Comparison of ENCODE assay signal across 12 mouse cellular contexts in the genomic region with DNA sequence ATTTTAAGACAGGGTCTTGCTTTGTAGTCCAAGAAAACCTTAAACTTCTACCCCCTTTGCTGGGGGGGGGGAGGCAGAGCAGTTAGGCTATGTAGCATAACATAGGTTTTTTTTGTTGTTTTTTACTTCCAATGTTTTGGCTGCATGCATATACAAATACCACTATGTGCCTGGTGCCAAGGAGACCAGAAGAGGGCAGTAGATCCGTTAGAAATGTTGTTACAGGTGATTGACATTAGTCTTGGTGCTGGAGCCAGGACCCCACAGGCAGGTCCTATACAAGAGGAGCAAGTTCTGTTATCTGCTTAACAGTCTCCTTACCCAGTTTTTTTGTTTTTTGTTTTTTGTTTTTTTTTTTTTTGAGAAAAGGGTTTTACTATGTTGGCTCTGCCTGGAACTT. TPM values are rescaled to one million over a fixed set of nuclear protein-coding genes. Genes with fewer than 3 reads are reported as not detected.
DNase-seq lines count a peak whose midpoint lies in the region; ATAC-seq and TF ChIP-seq lines count a peak whose summit lies in the region.
"Had no signal": no experiment of that assay in that cellular context is flagged by ENCODE, and none has a peak within 500 bp of the region (broad histone marks: within the 10 kb centered on the region; RNA-seq: fewer than 3 reads in every experiment).

No protein-coding gene starts in this region.

- H3K9ac ChIP-seq in liver, postnatal 0 days (replicated peaks): no peak overlapping the region
- no peak overlapping the region for H3K9ac ChIP-seq in kidney, embryonic 14.5 days (ENCODE audit: low read depth, low read length)
- H3K9ac ChIP-seq: hindbrain, embryonic 12.5 days; limb, embryonic 12.5 days; neural tube, embryonic 15.5 days had no signal

- peak; percentile 58 for TF ChIP-seq CTCF in layer of hippocampus, adult 2 months (conservative IDR thresholded peaks at IDR 0.05)
- peak; percentile 52 for TF ChIP-seq CTCF in liver, postnatal 0 days (IDR thresholded peaks at IDR 0.05; ENCODE audit: low read depth)

- H3K36me3 ChIP-seq in liver, postnatal 0 days (replicated peaks; ENCODE audit: insufficient read depth, low read length): peaks cover 54% of the 10 kb centered on the region
- H3K36me3 ChIP-seq in kidney, embryonic 14.5 days (ENCODE audit: control insufficient read depth, insufficient read depth, low read length): peaks cover 54% of the 10 kb centered on the region

- H3K27me3 ChIP-seq in liver, postnatal 0 days (ENCODE audit: insufficient read depth, low read length): no peaks in the 10 kb centered on the region
- H3K27me3 ChIP-seq in kidney, embryonic 14.5 days (ENCODE audit: control insufficient read depth, insufficient read depth, low read length): no peaks in the 10 kb centered on the region
- H3K27me3 ChIP-seq: hindbrain, embryonic 12.5 days; limb, embryonic 12.5 days; neural tube, embryonic 15.5 days had no signal

- no peak for DNase-seq in layer of hippocampus, adult 2 months (ENCODE audit: low spot score in 2 of 2)
- no peak for DNase-seq in layer of hippocampus, postnatal 10 days (ENCODE audit: low spot score in 2 of 2)
- peak; percentile 56 for DNase-seq in CD4-positive helper T cell, adult 2 months (ENCODE audit: low read depth, low spot score)
- peak; percentile 45 for DNase-seq in MN1 (ENCODE audit: low spot score)
- DNase-seq in liver, postnatal 0 days: no peak
- DNase-seq in left cerebral cortex, adult 9 months (ENCODE audit: low spot score in 2 of 2): no peak
- no peak for DNase-seq in spleen, postnatal 14 days (ENCODE audit: low spot score in 2 of 2)
- DNase-seq: cerebellum, adult 11-12 months had no signal

- no peak for ATAC-seq in liver, postnatal 0 days
- ATAC-seq in kidney, embryonic 14.5 days (ENCODE audit: low FRiP score, low TSS enrichment): no peak

- H3K27ac ChIP-seq in layer of hippocampus, adult 2 months: no peak overlapping the region
- H3K27ac ChIP-seq in liver, postnatal 0 days (ENCODE audit: low read depth): no peak overlapping the region
- H3K27ac ChIP-seq in kidney, embryonic 14.5 days (ENCODE audit: low read depth, low read length): no peak overlapping the region
- H3K27ac ChIP-seq: hindbrain, embryonic 12.5 days; limb, embryonic 12.5 days; neural tube, embryonic 15.5 days had no signal

- 18% methylated on average over 1 of the region's 1 CpGs for WGBS in liver, postnatal 0 days (ENCODE audit: insufficient replicate concordance)
- 12% methylated on average over 1 of the region's 1 CpGs for WGBS in kidney, embryonic 14.5 days

- no peak overlapping the region for H3K4me3 ChIP-seq in layer of hippocampus, adult 2 months
- H3K4me3 ChIP-seq in liver, postnatal 0 days (ENCODE audit: low read depth, low read length): no peak overlapping the region
- H3K4me3 ChIP-seq in kidney, embryonic 14.5 days (ENCODE audit: low read length): no peak overlapping the region
- H3K4me3 ChIP-seq: hindbrain, embryonic 12.5 days; limb, embryonic 12.5 days; neural tube, embryonic 15.5 days had no signal

- H3K4me1 ChIP-seq in liver, postnatal 0 days (ENCODE audit: insufficient read depth): peaks cover 16% of the 10 kb centered on the region
- peaks cover 3% of the 10 kb centered on the region; the same call in 1 of the 2 replicates for H3K4me1 ChIP-seq in kidney, embryonic 14.5 days (ENCODE audit: control insufficient read depth, insufficient read depth, low read length)

- H3K9me3 ChIP-seq in liver, postnatal 0 days (ENCODE audit: low read length): no peaks in the 10 kb centered on the region
- no peaks in the 10 kb centered on the region for H3K9me3 ChIP-seq in kidney, embryonic 14.5 days (ENCODE audit: control insufficient read depth, low read length)
- H3K9me3 ChIP-seq: hindbrain, embryonic 12.5 days; limb, embryonic 12.5 days; neural tube, embryonic 15.5 days had no signal

- no peak for TF ChIP-seq EP300 in liver, postnatal 0 days (IDR thresholded peaks at IDR 0.05; ENCODE audit: low read depth)

- no peak overlapping the region for H3K4me2 ChIP-seq in liver, postnatal 0 days (ENCODE audit: low read depth, low read length)
- H3K4me2 ChIP-seq in kidney, embryonic 14.5 days (replicated peaks; ENCODE audit: low read depth, low read length): no peak overlapping the region
- H3K4me2 ChIP-seq: hindbrain, embryonic 12.5 days; limb, embryonic 12.5 days; neural tube, embryonic 15.5 days had no signal

RNA-seq across cellular contexts. Expression of gene Isy1, which starts 3.7 kb away (rescaled TPM):
- 10 to 100 TPM; 25.1 to 29.3 TPM for total RNA-seq in layer of hippocampus, adult 2 months (2021)
- 10 to 100 TPM; 28.4 to 35.1 TPM for total RNA-seq in layer of hippocampus, postnatal 10 days (2021)
- 19.7 and 19.8 TPM in 2 replicates for polyA plus RNA-seq in liver, postnatal 0 days (2015; fragmentation: Nextera tagmentation; extraction: Ambion mirVana)
- 61.5 and 63.5 TPM in 2 replicates for polyA plus RNA-seq in kidney, embryonic 14.5 days (2014; fragmentation: Nextera tagmentation; extraction: Ambion mirVana)

RNA-seq across cellular contexts. Expression of gene Gm45140, which starts 6.7 kb away (rescaled TPM):
- total RNA-seq in layer of hippocampus, adult 2 months (2021): 1 to 10 TPM; 3.7 to 4.4 TPM
- total RNA-seq in layer of hippocampus, postnatal 10 days (2021): 1 to 10 TPM; 2.7 to 4.4 TPM
- 2.8 and 3.2 TPM in 2 replicates for polyA plus RNA-seq in liver, postnatal 0 days (2015; fragmentation: Nextera tagmentation; extraction: Ambion mirVana)
- 3.4 and 5.4 TPM in 2 replicates for polyA plus RNA-seq in kidney, embryonic 14.5 days (2014; fragmentation: Nextera tagmentation; extraction: Ambion mirVana)

RNA-seq across cellular contexts. Expression of gene Cnbp, which starts 8.7 kb away (rescaled TPM):
- 100 to 1,000 TPM; 255 to 275 TPM for total RNA-seq in layer of hippocampus, adult 2 months (2021)
- 100 to 1,000 TPM; 248 to 265 TPM for total RNA-seq in layer of hippocampus, postnatal 10 days (2021)
- polyA plus RNA-seq in liver, postnatal 0 days (2015; fragmentation: Nextera tagmentation; extraction: Ambion mirVana): 445 and 452 TPM in 2 replicates
- 1,222 and 1,346 TPM in 2 replicates for polyA plus RNA-seq in kidney, embryonic 14.5 days (2014; fragmentation: Nextera tagmentation; extraction: Ambion mirVana)

RNA-seq across cellular contexts. Expression of gene Rab43, which starts 30.3 kb away (rescaled TPM):
- 10 to 100 TPM; 10.7 to 15.5 TPM for total RNA-seq in layer of hippocampus, adult 2 months (2021)
- 10 to 100 TPM; 19.3 to 21.2 TPM for total RNA-seq in layer of hippocampus, postnatal 10 days (2021)
- polyA plus RNA-seq in liver, postnatal 0 days (2015; fragmentation: Nextera tagmentation; extraction: Ambion mirVana): 44.4 and 45.4 TPM in 2 replicates
- 8.1 and 9.9 TPM in 2 replicates for polyA plus RNA-seq in kidney, embryonic 14.5 days (2014; fragmentation: Nextera tagmentation; extraction: Ambion mirVana)

RNA-seq across cellular contexts. Expression of gene Copg1, which starts 45.4 kb away (rescaled TPM):
- total RNA-seq in layer of hippocampus, adult 2 months (2021): 100 to 1,000 TPM; 258 to 266 TPM
- 100 to 1,000 TPM; 185 to 187 TPM for total RNA-seq in layer of hippocampus, postnatal 10 days (2021)
- 30.4 and 35.3 TPM in 2 replicates for polyA plus RNA-seq in liver, postnatal 0 days (2015; fragmentation: Nextera tagmentation; extraction: Ambion mirVana)
- 84.6 and 156 TPM in 2 replicates for polyA plus RNA-seq in kidney, embryonic 14.5 days (2014; fragmentation: Nextera tagmentation; extraction: Ambion mirVana)

Comparison
In these comparisons a context has a peak if more than half of its experiments do, and no peak if none do; other contexts are left out.
1. DNase-seq: peak in CD4-positive helper T cell, adult 2 months (single experiment) and MN1 (single experiment); none in layer of hippocampus, adult 2 months (0 of 2), layer of hippocampus, postnatal 10 days (0 of 2), liver, postnatal 0 days (single experiment), left cerebral cortex, adult 9 months (0 of 2) and spleen, postnatal 14 days (0 of 2).